Mouse (Mus musculus): ENCODE measurements around the gene Akna. TPM values are rescaled to one million over a fixed set of nuclear protein-coding genes. Genes with fewer than 3 reads are reported as not detected.

The Akna gene
- polyA plus RNA-seq, 1 experiment from 2014 or later: 5.3 TPM

DNA sequence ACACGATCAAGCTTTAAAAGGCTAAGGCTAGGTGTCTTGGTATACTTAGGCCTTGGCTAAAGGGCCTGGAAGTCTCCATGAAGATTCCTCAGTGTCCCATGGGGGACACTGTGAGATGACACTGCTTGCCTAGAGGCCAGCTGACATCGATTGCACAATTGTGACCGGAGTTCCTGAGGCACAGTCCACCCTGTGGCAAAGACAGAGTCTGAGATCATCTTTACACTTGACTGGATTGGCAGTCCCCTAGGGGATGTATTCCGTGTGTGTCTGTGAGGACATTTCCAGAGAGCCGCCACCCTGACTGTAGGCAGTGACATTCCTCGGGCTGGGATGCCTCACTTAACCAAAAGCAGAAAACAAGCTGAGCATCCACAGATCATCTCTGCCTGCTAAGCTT is 43.3 kb downstream of the Akna start:
- Histone ChIP-seq H3K27ac (ENCODE audit: low read length) (no peak overlapping the region), H3K4me2 (ENCODE audit: low read length) (no peak overlapping the region), H3K4me3 (ENCODE audit: low read depth, low read length) (no peak overlapping the region), H3K9ac (ENCODE audit: low read depth, low read length) (no peak overlapping the region), H3K4me1 (ENCODE audit: control insufficient read depth, insufficient read depth, low read length) (no peaks in the 10 kb centered on the region), H3K36me3 (ENCODE audit: control insufficient read depth, insufficient read depth, low read length) (no peaks in the 10 kb centered on the region), H3K9me3 (replicated peaks; ENCODE audit: control insufficient read depth, low read length, poor library complexity, severe bottlenecking) (no peaks in the 10 kb centered on the region), H3K27me3 (ENCODE audit: control insufficient read depth, insufficient read depth, low read depth, low read length) (no peaks in the 10 kb centered on the region)
- no peak for ATAC-seq
- WGBS: 72% methylated on average over 6 of the region's 6 CpGs

DNA sequence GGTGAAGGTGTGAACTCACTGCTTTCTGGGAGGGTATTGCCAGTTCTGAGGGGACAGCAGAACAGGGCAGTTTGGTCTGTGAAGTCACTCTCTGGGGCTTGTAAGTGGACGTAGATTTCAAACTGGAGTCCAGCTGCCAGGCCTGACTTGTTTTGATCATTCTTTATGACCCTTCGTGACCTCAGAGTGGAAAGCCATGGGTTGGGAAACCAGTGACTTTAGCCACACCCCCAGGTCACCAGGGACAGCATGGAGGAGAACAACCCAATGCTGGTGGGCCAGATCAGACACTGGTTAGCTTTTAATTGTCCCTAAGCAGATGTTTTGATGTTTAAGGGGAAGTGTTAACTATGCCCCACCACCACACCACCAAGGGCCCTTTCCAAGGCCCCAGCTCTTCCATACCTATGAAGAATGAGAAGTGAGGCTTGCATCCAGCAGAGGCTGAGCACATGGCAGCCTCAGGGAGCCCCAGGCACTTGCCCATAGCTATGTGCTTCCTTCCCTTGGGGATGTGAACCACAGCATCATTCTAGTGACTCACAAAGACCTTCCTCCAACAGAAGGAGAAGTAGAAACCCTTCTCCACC is 46.1 kb downstream of the Akna start:
- H3K27me3 ChIP-seq (ENCODE audit: control insufficient read depth, insufficient read depth, low read depth, low read length): no peaks in the 10 kb centered on the region
- no peaks in the 10 kb centered on the region for H3K9me3 ChIP-seq (replicated peaks; ENCODE audit: control insufficient read depth, low read length, poor library complexity, severe bottlenecking)
- H3K4me1 ChIP-seq (ENCODE audit: control insufficient read depth, insufficient read depth, low read length): no peaks in the 10 kb centered on the region
- no peak overlapping the region for H3K4me2 ChIP-seq (ENCODE audit: low read length)
- H3K4me3 ChIP-seq (ENCODE audit: low read depth, low read length): no peak overlapping the region
- H3K27ac ChIP-seq (ENCODE audit: low read length): no peak overlapping the region
- no peak overlapping the region for H3K9ac ChIP-seq (ENCODE audit: low read depth, low read length)
- no peaks in the 10 kb centered on the region for H3K36me3 ChIP-seq (ENCODE audit: control insufficient read depth, insufficient read depth, low read length)
- no peak for ATAC-seq
- 60% methylated on average over 2 of the region's 2 CpGs for WGBS

- ATAC-seq: no peak
- H3K4me2 ChIP-seq (ENCODE audit: low read length): no peak within 1 kb of the TSS
- H3K9ac ChIP-seq (ENCODE audit: low read depth, low read length): no peak within 1 kb of the TSS
- H3K4me1 ChIP-seq (ENCODE audit: control insufficient read depth, insufficient read depth, low read length): no peaks in the 10 kb centered on the region
- H3K27me3 ChIP-seq (ENCODE audit: control insufficient read depth, insufficient read depth, low read depth, low read length): no peaks in the 10 kb centered on the region
- no peak within 1 kb of the TSS for H3K4me3 ChIP-seq (ENCODE audit: low read depth, low read length)
- H3K9me3 ChIP-seq (replicated peaks; ENCODE audit: control insufficient read depth, low read length, poor library complexity, severe bottlenecking): no peaks in the 10 kb centered on the region
- no peak within 1 kb of the TSS for H3K27ac ChIP-seq (ENCODE audit: low read length)
- H3K36me3 ChIP-seq (ENCODE audit: control insufficient read depth, insufficient read depth, low read length): no peaks in the 10 kb centered on the region
- WGBS: 86% methylated on average over 4 of the region's 4 CpGs
Observed at GRCm38 (mm10) chr4:63355877-63356665, 47.1 kb downstream of the Akna start, which contains the start of gene Orm3. Gene Orm3 (plus strand): TSS chr4:63356162.

GRCm38 (mm10) chr4:63348524-63348923 is 54.6 kb downstream of the Akna start:
- Histone ChIP-seq H3K9me3 (replicated peaks; ENCODE audit: control insufficient read depth, low read length, poor library complexity, severe bottlenecking) (no peaks in the 10 kb centered on the region), H3K9ac (ENCODE audit: low read depth, low read length) (no peak overlapping the region), H3K36me3 (ENCODE audit: control insufficient read depth, insufficient read depth, low read length) (no peaks in the 10 kb centered on the region), H3K27ac (ENCODE audit: low read length) (no peak overlapping the region), H3K4me1 (ENCODE audit: control insufficient read depth, insufficient read depth, low read length) (no peaks in the 10 kb centered on the region), H3K27me3 (ENCODE audit: control insufficient read depth, insufficient read depth, low read depth, low read length) (no peaks in the 10 kb centered on the region), H3K4me2 (ENCODE audit: low read length) (no peak overlapping the region), H3K4me3 (ENCODE audit: low read depth, low read length) (no peak overlapping the region)
- 72% methylated on average over 6 of the region's 6 CpGs for WGBS
- ATAC-seq: no peak

GRCm38 (mm10) chr4:63346659-63347058 is 56.5 kb downstream of the Akna start:
- WGBS: 91% methylated on average over 4 of the region's 4 CpGs
- H3K27me3 ChIP-seq (ENCODE audit: control insufficient read depth, insufficient read depth, low read depth, low read length): no peaks in the 10 kb centered on the region

DNA sequence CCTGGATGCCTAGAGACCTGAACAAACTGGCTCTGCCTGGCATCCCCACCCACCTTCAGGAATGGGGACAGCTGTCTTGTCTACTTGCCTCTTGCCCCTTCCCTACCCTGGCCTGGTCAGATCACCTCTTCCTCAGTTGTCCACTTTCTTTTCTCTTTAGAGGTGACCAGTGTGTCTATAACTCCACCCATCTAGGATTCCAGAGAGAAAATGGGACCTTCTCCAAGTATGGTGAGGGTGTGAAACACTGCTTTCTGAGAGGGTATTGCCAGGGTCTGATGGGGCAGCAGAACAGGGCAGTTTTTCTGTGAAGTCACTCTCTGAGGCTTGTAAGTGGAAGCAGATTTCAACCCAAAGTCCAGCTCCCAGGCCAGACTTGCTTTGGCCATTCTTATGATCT is 57.9 kb downstream of the Akna start:
- no peak overlapping the region for H3K27ac ChIP-seq (ENCODE audit: low read length)
- ATAC-seq: no peak
- no peaks in the 10 kb centered on the region for H3K9me3 ChIP-seq (replicated peaks; ENCODE audit: control insufficient read depth, low read length, poor library complexity, severe bottlenecking)
- H3K27me3 ChIP-seq (ENCODE audit: control insufficient read depth, insufficient read depth, low read depth, low read length): no peaks in the 10 kb centered on the region
- no peak overlapping the region for H3K4me2 ChIP-seq (ENCODE audit: low read length)
- no peaks in the 10 kb centered on the region for H3K4me1 ChIP-seq (ENCODE audit: control insufficient read depth, insufficient read depth, low read length)
- H3K9ac ChIP-seq (ENCODE audit: low read depth, low read length): no peak overlapping the region
- H3K4me3 ChIP-seq (ENCODE audit: low read depth, low read length): no peak overlapping the region
- no peaks in the 10 kb centered on the region for H3K36me3 ChIP-seq (ENCODE audit: control insufficient read depth, insufficient read depth, low read length)

More at GRCm38 (mm10) chr4:63346659-63347058, 56.5 kb downstream of the Akna start:
- Histone ChIP-seq H3K4me1 (ENCODE audit: control insufficient read depth, insufficient read depth, low read length) (no peaks in the 10 kb centered on the region), H3K36me3 (ENCODE audit: control insufficient read depth, insufficient read depth, low read length) (no peaks in the 10 kb centered on the region), H3K27ac (ENCODE audit: low read length) (no peak overlapping the region), H3K4me2 (ENCODE audit: low read length) (no peak overlapping the region), H3K9me3 (replicated peaks; ENCODE audit: control insufficient read depth, low read length, poor library complexity, severe bottlenecking) (no peaks in the 10 kb centered on the region), H3K4me3 (ENCODE audit: low read depth, low read length) (no peak overlapping the region), H3K9ac (ENCODE audit: low read depth, low read length) (no peak overlapping the region)
- no peak for ATAC-seq

- Histone ChIP-seq H3K36me3 (ENCODE audit: control insufficient read depth, insufficient read depth, low read length) (no peaks in the 10 kb centered on the region), H3K9me3 (replicated peaks; ENCODE audit: control insufficient read depth, low read length, poor library complexity, severe bottlenecking) (no peaks in the 10 kb centered on the region), H3K4me2 (ENCODE audit: low read length) (no peak within 1 kb of the TSS), H3K4me3 (ENCODE audit: low read depth, low read length) (no peak within 1 kb of the TSS), H3K4me1 (ENCODE audit: control insufficient read depth, insufficient read depth, low read length) (no peaks in the 10 kb centered on the region), H3K27me3 (ENCODE audit: control insufficient read depth, insufficient read depth, low read depth, low read length) (no peaks in the 10 kb centered on the region), H3K9ac (ENCODE audit: low read depth, low read length) (no peak within 1 kb of the TSS), H3K27ac (ENCODE audit: low read length) (no peak within 1 kb of the TSS)
- ATAC-seq: no peak
- WGBS: 91% methylated on average over 8 of the region's 8 CpGs
Observed at GRCm38 (mm10) chr4:63344295-63344694, 58.9 kb downstream of the Akna start, which contains the start of gene Orm1. Gene Orm1 (plus strand): TSS chr4:63344560.

- no peaks in the 10 kb centered on the region for H3K27me3 ChIP-seq (ENCODE audit: control insufficient read depth, insufficient read depth, low read depth, low read length)
- 68% methylated on average over 3 of the region's 3 CpGs for WGBS
- ATAC-seq: no peak
- H3K4me3 ChIP-seq (ENCODE audit: low read depth, low read length): no peak overlapping the region
- H3K9me3 ChIP-seq (replicated peaks; ENCODE audit: control insufficient read depth, low read length, poor library complexity, severe bottlenecking): no peaks in the 10 kb centered on the region
- no peaks in the 10 kb centered on the region for H3K4me1 ChIP-seq (ENCODE audit: control insufficient read depth, insufficient read depth, low read length)
- H3K4me2 ChIP-seq (ENCODE audit: low read length): no peak overlapping the region
- no peak overlapping the region for H3K9ac ChIP-seq (ENCODE audit: low read depth, low read length)
- no peak overlapping the region for H3K27ac ChIP-seq (ENCODE audit: low read length)
- H3K36me3 ChIP-seq (ENCODE audit: control insufficient read depth, insufficient read depth, low read length): no peaks in the 10 kb centered on the region
Observed at GRCm38 (mm10) chr4:63343608-63344007, 59.5 kb downstream of the Akna start.

GRCm38 (mm10) chr4:63342491-63342890 is 60.7 kb downstream of the Akna start:
- Histone ChIP-seq H3K4me2 (ENCODE audit: low read length) (no peak overlapping the region), H3K4me1 (ENCODE audit: control insufficient read depth, insufficient read depth, low read length) (no peaks in the 10 kb centered on the region), H3K4me3 (ENCODE audit: low read depth, low read length) (no peak overlapping the region)

More at GRCm38 (mm10) chr4:63342491-63342890, 60.7 kb downstream of the Akna start:
- Histone ChIP-seq H3K9me3 (replicated peaks; ENCODE audit: control insufficient read depth, low read length, poor library complexity, severe bottlenecking) (no peaks in the 10 kb centered on the region), H3K9ac (ENCODE audit: low read depth, low read length) (no peak overlapping the region), H3K36me3 (ENCODE audit: control insufficient read depth, insufficient read depth, low read length) (no peaks in the 10 kb centered on the region), H3K27me3 (ENCODE audit: control insufficient read depth, insufficient read depth, low read depth, low read length) (no peaks in the 10 kb centered on the region), H3K27ac (ENCODE audit: low read length) (no peak overlapping the region)
- WGBS: 62% methylated on average over 4 of the region's 4 CpGs
- ATAC-seq: no peak

Data from midbrain, embryonic 16.5 days (tissue).